Mouse (Mus musculus) large intestine, adult 2 months (tissue): ENCODE measurements around the gene Vsir. TPM values are rescaled to one million over a fixed set of nuclear protein-coding genes. Genes with fewer than 3 reads are reported as not detected.
A peak's percentile ranks its signal among the peaks of the same experiment; 100 is the strongest.

Source experiments
- DNase-seq: peaks from one replicate; pipeline ENCODE4 v3.0.0-alpha.2; 2012; ENCODE audit warnings: low read depth, low spot score
- WGBS: fragments of 180-500 bp; shearing (Covaris S2); methylation state at CpG from one replicate; pipeline ENCODE4 v1.1.7; 2018; 5-methylcytosine and 5-hydroxymethylcytosine counted together
- polyA plus RNA-seq: library from polyadenylated mRNA; depleted of rRNA; stranded (reverse); fragments of >200 nt; gene quantifications from 2 replicates; pipeline ENCODE4 v1.2.3, GENCODE M21; 2012

Vsir gene
- polyA plus RNA-seq, 1 experiment = 22.6 TPM

DNA sequence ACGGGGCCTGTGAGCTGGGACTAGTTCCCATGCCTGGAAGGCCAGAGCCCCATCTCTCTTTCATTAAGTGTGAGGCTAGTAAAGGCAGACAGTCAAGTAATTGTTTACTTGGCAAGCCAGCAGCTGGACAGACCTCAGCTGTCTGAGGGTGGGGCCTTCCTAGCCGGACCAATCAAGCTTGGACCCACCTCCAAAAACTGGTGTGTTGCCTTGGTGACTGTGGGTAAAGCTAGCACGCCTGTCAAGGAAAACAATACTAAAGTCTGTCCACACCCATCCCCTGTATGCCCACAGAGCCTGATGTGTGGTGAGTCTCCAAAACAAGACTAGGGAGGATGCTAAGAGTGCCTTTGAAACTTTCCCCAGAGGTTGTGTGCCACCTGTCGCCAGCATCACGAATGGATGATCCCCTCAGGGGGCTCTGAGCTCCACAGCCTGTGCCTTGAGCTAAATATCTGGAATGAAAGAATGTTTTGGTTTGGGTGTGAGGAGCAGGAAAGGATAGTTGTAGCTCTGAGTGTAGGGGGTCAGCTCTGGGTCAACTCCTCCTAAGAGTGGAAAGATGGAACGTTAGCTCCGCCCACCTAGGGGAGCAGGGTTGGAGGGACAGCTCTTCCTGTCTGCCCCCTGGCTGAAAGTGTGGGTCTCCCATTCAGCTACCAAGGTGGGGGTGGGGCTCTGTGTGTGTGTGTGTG is 5.3 kb downstream of the Vsir start:
- WGBS = 14% methylated on average over 7 of the region's 7 CpGs
- DNase-seq = peak; percentile 53

DNA sequence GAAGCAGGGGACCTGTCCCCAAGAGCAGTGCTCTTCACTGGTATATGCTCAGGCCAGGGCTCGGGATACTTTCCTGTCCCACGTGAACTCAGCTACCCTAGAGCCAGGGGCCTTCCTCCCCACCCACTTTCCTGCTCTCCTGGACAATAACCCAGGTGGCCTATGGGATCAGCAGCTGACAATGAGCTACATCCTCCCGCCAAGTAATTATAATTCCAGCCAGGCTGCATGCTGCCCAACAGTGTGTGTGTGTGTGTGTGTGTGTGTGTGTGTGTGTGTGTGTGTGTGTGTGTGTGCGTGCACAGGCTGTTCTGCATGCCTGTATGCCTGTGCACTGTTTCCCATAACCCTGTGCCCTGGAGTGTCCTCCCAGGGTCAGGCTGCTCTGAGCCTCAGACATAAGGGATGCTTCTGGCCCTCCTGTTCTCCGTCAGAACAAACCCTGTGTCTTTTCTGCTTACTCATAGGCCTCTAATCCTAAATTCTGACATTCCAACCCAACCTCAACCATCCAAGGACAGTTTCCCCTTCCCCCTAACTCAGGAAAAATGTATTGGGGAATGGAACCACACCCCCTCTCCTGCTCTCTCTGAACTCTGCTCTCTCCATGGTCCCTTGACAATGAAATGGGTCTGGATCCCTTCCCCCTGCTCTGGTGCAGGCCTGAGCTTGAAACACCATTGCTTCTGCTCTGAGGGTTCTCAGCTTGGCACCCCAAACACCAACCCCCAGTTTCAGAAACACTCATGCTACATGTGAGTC is 6.8 kb downstream of the Vsir start:
- no peak for DNase-seq
- 57% methylated on average over 5 of the region's 5 CpGs for WGBS

DNA sequence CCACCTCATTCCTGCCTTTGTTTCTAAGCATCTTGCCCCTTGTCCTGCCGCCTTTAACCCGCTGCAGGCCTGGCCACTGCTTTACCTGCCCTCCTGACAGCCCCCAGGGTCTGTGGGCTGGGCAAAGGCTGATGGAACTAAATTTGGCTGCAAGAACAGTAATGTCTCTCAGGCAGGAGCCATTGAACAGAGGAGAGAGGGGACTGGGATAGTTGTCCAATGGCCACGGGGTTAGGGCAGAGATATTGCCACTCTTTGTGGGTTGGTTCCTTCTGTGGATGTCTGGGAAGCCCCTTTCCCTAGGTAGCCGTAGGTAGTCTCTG is 7.3 kb downstream of the Vsir start:
- DNase-seq = no peak
- WGBS = 95% methylated on average over 4 of the region's 4 CpGs

DNA sequence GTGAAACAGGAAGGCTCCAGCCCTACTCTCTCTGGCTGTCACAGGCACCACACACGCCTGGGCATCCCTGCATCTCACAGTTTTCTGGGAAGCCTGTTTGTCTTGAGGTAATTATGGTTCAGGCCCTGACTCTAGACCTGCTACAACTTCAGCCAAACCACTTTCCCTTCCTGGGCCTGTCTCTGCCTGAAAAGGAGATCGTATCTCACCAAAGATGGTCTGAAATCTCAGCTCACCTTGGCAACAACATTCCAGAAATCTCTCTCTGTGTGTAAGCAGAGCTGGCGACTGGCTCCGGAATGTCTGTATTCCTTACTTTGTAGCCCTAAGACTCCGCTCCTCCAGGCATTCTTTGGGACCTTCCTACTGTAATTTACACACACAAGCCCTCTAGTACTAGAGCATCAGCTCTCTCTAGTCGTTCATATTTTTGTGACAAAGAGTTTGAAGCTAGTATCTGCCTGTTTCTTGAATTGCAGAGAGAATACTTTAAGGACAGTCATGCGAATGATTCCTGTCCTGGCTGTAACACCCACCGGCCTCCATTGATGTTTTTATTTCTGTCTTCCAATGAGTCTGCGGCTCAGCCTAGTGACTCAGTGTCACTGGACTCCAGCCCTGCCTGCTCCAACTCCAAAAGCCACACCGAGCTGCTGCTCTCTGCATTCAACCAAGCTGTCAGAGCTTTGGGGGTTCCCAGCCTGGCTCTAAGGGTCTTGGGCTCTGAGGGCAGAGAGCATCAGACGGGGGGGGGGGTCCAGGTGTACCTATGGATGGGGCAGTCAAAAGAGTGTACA is 8.4 kb downstream of the Vsir start:
- DNase-seq = no peak

DNA sequence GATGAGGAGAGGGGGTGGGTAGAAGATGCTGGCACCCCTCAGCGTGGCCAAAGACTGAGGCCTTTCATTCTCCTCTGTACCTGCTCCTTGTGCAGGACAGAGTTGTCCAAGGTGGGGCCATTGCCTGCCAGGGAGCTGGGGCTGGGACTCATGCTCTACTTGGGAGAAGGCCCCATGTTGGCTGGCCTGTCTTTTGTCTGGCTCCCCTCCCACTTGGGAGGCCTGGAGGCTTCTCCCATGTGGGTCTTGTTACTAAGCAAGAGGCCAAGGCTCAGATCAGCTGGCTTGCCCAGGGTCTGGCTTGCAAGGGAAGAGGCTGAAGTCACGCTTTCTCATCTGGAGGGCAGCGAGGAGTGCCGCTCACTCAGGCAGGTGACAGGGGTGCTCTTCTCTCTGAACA is 10.8 kb downstream of the Vsir start:
- WGBS = 85% methylated on average over 4 of the region's 4 CpGs
- no peak for DNase-seq

More for the DNA sequence above, 8.4 kb downstream of the Vsir start:
- 57% methylated on average over 11 of the region's 11 CpGs for WGBS

DNA sequence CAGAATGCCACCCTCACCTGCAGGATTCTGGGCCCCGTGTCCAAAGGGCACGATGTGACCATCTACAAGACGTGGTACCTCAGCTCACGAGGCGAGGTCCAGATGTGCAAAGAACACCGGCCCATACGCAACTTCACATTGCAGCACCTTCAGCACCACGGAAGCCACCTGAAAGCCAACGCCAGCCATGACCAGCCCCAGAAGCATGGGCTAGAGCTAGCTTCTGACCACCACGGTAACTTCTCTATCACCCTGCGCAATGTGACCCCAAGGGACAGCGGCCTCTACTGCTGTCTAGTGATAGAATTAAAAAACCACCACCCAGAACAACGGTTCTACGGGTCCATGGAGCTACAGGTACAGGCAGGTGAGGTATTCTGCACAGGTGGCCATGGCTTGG is 11.2 kb downstream of the Vsir start:
- DNase-seq = no peak
- WGBS = 89% methylated on average over 14 of the region's 14 CpGs

DNA sequence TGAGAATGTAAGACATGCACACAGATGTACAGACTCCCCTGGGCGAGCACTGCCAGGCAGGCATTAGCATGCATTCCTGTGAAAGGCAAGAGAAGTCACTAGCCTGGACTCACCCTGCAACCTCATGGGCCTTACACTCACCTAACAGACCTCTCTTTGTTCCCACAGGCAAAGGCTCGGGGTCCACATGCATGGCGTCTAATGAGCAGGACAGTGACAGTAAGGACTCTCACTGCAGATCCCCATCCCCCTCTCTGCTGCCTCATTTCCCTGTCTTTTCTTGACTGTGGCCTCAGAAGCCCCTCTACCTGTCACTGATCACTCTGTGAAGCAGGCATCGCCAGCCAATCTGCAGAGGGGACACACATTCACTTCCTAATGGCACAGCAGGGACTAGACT is 12.1 kb downstream of the Vsir start:
- DNase-seq = no peak
- WGBS = 55% methylated on average over 4 of the region's 4 CpGs

DNA sequence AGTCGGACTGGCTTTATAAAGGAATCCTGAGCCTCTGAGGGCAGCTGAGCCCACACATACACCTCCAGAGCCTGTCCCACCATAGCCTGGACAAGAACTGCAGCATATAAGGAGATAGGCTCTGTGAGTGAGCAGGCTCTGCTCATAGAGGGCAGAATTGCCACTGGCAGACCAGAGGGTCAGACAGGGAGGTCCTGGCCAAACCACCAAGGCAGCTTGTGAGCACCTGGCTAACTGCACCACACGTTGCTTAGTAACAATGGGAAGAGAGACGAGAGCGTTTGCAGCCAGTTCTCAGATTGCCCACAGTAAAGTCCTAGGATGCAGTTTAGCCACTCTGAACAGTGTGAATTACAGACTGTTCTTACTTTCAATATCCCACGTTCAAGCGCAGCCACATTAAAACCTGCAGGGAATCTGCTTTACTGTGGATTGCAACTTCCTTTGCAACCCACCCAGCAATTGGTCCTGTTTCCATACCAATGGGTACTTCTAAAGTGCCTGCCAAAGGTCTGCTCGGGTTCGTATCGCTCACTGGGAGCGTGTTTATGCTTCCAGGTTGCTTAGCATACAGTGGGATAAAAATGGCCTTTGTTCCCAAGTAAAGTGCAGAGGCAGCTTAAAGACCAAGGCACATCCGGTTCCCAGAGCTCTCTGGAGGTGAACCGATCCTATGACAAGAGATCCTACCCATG is 15.1 kb downstream of the Vsir start:
- 36% methylated on average over 12 of the region's 12 CpGs for WGBS
- DNase-seq = no peak

DNA sequence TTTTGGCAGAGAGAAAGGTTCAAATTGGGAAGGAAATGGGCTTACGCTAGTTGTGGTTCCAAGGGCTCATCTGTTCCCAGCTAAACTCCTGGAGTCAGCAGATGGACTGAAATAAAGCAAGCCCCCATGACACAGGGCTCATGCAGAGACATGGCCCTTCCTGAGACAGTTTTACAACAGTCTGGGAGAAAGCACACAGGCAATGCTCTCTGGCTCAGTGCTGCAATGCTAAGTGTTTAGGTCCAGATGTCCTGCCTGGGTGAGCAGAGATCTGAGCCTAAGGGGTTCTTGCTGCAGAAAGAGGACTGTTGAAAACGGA is 15.6 kb downstream of the Vsir start:
- no peak for DNase-seq
- WGBS = 45% methylated on average over 2 of the region's 2 CpGs

DNA sequence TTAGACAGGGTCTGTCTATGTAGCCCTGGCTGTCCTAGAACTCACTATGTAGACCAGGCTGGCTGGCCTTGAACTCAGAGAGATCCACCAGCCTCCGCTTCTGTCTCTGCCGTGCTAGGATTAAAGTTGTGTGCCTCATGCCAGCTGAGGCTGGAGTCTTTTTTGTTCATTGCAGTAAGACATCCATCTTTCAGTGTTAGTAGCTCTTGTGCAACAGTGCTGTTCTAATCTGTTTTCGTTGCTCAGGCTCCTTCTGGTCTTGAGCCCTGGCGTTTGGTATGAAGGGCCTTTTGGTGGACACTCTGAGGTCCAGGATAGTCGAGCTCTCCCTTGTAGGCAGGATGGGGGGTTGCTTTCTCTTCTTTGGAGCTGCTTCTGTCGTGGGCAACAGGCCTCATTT is 16.8 kb downstream of the Vsir start:
- WGBS = 59% methylated on average over 6 of the region's 6 CpGs
- no peak for DNase-seq

DNA sequence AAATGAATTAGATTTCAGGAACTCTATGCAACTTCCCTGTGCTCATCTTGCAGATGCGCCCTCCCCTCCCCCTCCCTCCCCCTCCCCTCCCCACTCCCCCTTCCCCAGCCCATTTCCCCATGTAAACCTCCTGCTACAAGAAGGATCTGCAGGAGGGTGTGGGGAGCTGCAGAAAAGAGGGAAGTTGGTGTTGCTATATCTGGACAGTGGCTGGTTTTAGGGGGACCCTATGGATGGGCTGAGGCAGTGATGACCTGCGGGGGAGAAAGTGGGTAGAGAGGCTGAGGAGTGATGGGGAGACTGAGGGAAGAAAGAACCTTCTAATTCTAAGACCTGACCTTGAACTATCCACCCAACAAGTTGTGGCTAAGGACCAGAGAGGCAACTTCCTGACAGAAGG is 20.5 kb downstream of the Vsir start:
- 83% methylated on average over 2 of the region's 2 CpGs for WGBS
- no peak for DNase-seq

DNA sequence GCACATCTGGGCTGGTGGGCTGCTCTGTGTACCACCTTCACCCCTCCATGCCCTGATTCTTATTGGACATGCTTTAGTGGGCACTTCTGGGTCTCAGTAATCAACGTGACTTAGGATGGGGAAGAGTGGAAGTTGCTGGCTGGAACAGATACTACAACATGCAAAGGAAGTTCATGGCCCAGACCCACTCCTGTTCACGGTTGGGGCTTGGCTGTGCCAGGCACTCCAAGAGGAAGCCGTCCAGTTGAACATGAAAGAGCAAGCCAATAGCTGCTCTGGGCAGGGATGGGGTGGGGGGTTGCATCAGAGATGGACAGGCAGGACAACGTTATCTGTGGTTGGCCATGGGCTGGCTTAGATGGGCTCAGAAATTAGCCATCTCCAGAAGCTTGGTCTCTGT is 21.3 kb downstream of the Vsir start:
- WGBS = 64% methylated on average over 4 of the region's 4 CpGs
- no peak for DNase-seq

DNA sequence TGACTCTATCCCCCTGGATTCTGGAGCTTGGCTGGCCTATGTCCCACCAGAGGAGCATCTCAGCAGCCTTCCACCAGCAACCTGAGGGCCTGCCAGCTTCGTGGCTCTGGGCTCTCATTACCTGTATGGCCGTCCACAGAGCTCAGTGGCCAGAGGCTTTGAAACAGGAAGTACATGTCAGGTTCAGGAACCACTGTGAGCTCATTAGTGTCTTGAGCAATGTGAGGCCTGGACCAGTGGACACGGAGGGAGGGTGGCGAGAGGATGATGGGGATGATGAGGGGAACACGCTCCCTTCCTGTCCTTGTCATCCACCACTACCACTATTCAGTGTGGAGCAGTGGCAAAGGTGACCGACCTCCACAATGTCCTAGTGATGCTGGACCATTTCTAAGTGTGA is 22.8 kb downstream of the Vsir start:
- DNase-seq = no peak
- 78% methylated on average over 6 of the region's 6 CpGs for WGBS

DNA sequence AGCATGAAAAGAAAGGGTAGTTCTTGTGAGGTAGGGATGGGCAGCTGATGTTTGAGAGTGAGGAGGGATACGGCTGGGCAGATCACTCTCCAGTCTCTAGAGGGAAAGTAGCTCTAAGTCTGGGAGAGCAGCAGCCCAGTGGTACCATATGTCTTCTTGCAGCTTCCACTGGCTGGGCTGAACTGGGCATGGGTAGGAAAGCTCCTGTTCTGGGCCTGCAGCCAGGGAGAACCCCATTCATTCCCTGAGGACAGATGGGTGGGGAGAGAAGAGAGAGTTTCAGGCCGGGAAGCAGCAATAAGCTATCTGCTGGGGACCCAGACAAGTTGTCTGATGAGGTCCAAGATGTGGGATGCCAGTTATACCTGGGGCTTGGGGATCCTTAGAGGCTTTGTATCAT is 23.4 kb downstream of the Vsir start:
- no peak for DNase-seq
- 75% methylated on average over 2 of the region's 2 CpGs for WGBS

DNA sequence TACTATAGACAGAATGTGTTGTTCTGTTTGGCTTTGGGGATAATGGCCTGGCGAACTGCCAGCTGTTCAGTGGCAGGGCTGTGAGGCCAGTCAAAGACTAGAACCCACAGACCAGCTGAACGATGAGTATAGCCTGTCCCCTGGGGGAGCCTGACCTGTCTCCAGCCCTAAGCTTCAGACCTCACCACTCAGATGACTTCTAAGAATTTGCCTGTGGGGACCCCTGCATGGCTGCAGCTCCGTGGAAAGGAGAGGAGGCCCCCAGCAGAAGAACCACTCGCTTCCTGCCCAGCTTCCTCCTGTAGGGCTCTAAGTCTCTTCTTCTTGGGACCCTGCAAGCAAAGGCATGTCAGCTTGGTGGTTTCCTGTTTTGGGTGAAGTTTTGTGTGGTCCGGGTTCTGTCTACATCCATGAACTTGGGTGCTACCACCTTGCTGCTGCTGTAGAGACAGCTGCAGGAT is 24.0 kb downstream of the Vsir start:
- no peak for DNase-seq
- 71% methylated on average over 5 of the region's 5 CpGs for WGBS

DNA sequence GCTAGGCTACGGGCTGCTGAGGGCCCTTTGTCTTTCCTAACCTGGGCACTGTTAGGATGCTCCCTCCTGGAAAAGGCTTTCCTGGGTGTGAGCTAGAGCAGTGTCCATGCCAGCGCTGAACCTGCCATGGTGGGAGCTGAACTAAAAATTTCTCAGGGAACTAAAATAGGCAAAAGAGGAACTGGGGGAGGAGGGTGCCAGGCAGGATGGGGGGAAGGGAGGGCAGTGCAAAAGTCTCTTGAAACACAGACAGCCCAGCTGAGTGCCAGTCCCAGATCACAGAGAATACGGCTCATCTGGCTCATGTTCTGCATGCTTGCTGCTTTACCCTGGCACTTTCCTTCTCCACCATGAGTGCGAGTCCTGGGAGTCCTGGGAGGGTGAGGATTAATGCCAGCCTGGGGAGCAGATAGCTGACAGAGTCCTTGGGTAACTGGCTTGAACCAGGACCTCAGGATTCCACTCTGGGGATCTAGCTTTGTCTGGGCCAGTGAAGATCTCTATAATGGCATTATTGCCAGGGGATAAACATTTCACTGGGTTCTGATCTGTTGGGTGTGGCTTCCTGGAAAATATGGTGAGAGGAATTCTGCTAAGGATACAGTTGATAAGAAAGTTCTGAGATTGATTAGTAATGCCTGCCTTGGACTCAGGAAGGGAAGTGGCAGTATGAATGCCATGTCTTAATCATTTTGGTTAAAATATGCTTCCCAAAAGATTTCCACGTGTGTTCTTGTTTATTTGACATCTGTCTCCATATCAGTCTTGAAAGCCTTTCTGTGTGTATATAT is 25.1 kb downstream of the Vsir start:
- DNase-seq = no peak
- WGBS = 73% methylated on average over 5 of the region's 5 CpGs

DNA sequence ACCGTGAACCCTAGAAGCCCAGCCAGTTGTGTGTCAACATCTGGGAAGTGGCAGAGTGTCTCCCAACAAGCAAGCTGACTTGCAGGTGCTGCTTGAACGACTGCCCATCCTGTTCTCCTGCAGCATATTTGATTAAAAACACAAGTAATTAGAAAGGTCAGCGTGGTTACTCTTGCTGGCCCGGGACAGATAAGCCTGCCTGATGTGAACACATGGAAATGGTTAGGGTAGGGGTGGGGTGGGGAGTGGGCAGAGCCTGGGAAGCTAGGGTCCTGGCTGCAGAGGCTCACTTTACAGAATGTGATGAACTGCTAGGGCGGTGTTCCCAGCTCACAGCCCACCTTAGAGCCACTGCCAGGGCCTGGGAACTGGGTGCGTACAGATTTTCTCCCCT is 26.9 kb downstream of the Vsir start:
- 43% methylated on average over 6 of the region's 6 CpGs for WGBS
- DNase-seq = no peak

DNA sequence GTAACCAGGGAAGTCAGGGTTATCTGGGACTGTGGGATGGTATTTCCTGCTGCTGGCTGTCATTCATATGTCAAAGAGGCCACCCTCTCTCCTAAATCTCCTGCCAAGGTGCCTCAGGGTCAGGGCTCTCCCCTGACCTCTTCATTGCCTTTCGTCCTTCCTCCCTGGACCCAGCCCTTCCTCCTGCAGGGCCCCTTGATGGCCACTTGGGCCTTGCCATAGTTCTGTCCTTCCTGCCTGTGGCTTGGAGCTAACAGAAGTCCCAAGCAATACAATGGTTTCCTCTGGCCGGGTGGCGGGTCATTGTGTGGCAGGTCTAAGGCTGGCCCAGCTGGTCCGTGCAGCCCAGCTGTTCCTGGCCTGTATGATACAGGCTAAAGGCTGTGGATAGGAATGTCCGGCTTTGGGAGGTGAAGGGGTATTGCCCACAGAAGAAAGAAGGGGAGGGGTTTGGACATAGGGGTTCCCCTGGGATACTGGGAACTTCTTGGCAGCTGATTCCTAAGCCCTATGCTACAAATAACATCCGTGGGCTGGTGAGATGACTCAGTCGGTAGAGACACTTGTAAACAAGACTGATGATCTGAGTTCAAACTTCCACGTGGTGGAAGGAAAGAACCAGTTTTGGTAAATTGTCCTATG is 27.4 kb downstream of the Vsir start:
- 46% methylated on average over 8 of the region's 8 CpGs for WGBS
- no peak for DNase-seq

DNA sequence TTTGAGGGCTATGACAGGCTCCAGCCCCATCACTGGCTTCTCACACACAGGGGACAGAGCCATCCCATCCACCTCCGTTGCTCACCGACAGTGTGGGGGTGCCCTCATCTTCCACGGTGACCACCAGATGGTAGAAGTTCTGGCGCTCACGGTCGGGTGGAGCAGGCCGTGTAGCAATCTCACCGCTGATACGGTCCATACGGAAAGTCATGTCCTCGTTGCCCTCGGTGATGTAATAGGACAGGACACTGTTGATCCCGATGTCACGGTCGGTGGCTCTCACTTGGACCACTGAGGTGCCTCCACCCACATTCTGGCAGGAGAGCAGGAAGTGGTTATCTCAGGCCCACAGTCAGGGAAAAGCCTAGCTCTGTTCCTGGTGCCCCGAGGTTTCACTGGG is 30.1 kb downstream of the Vsir start:
- no peak for DNase-seq
- 82% methylated on average over 16 of the region's 16 CpGs for WGBS
